Mouse (Mus musculus) liver, postnatal 0 days (tissue): Measurements from ENCODE around the gene Erp27.
"Not testable (repeated sequence)": the region's sequence is repeated elsewhere in the genome, so short reads cannot be mapped to it uniquely, and the experiment has no call there.

Experiments
- CTCF ChIP-seq: sonication (generic); IDR thresholded peaks from 2 replicates; pipeline ENCODE4 v1.5.1; 2016; ENCODE audit warnings: antibody characterized with exemption, low read depth
- EP300 ChIP-seq: IDR thresholded peaks from 2 replicates; pipeline ENCODE4 v1.6.1; 2016; ENCODE audit warnings: antibody characterized with exemption, low read depth, mild to moderate bottlenecking

DNA sequence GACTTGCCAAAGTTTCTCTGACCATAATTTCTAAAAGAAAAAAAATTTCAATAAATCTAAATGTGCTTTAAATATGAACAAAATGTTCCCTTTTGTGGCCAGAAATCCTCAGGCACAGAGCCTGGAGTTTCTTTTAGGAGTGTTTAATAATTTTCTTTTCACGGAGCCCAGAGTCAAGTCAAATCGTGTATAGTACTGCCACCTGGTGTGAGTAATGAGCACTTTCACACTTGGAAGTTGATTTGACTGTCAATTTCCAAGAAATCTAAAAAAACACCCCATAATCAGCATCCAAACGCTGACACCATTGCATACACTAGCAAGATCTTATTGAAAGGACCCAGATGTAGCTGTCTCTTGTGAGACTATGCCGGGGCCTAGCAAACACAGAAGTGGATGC, 46.9 kb upstream of the Erp27 start:
- peak; percentile 71 for TF ChIP-seq CTCF
- not testable (repeated sequence) for TF ChIP-seq EP300
